Mouse (Mus musculus) spleen, postnatal 36 days (tissue): ENCODE measurements around the gene Xpnpep2.

Experiments
- DNase-seq, 2 experiments: peaks; one replicate each; pipeline ENCODE4 v3.0.0; 2022; ENCODE audit warnings: low spot score in 2 of 2, mixed read lengths in 1 of 2

The Xpnpep2 gene

DNA sequence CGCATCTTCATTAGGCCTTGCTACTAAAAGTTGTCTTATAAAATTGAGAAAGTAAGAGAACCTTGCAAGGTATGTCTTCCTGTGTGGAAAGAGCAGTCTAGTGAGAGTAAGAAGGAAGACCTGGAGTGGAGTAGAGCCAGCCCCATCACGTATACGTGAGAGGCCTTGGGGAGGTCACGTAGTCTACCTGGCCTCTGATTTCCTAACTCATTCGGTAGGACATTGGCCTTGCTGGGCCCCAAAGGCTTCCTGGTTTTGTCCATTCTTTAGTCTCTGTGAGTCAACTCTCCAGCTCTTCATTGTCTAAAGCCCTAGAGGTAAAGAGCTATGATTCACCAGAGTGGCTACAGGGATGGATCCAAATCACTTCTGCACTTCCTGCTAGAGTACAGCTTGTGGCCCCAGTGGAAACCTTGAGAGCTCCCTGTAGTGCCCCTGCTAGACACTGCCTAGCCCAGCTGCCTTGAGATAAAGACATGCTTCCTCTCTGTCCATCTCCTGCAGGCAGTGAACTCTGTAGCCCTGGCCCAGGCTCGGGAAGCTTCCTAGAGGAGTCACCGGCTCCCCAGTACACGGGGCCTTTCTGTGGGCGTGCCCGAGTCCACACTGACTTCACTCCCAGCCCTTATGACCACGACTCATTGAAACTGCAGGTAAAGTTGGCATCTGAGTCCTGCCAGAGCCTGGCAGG lies 49.8 kb downstream of the Xpnpep2 start:
- DNase-seq = no peak

GRCm38 (mm10) chrX:48169892-48170291 lies 61.4 kb downstream of the Xpnpep2 start:
- no peak for DNase-seq

DNA sequence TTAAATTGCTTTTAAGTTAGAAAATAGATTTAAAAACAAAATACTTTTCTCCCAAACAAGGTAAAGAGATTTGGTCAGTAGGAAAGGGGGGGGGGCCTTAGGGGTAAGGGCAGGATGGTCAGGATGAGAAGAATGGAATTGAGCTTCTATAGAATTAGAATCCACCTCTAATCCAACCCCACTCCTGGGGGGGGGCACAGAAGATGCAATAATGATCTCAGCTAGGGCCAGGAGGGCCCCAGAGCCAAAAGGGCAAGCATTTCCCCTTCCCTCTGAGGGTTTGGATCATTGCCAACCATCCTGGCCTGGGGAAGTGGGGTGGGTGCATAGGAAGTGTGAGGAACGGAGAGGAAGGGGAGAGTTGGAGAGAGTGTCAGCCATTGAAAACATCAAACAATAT lies 61.8 kb downstream of the Xpnpep2 start:
- no peak for DNase-seq

DNA sequence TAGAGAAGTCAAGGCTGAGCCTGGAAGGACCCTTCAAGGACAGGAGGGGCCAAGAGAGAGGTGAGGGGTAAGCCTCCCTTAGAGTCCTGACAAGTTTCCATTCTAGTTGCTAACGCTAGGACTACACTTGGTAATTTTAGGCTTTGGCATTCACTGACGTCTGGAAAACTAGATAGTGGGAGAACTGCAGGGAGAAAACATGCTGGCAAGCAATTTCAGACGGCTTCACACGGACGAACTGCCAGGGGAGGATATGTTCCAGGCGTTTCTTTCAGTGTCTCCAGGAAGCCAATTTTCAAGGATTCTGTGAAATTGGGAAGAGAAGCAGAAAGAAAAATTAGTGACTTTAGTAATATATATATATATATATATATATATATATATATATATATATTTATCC lies 73.3 kb downstream of the Xpnpep2 start:
- DNase-seq = no peak

- no peak for DNase-seq
Measured at GRCm38 (mm10) chrX:48184703-48185102, 76.2 kb downstream of the Xpnpep2 start.
